Comparison of ENCODE assay signal across 8 mouse cellular contexts in the genomic region with DNA sequence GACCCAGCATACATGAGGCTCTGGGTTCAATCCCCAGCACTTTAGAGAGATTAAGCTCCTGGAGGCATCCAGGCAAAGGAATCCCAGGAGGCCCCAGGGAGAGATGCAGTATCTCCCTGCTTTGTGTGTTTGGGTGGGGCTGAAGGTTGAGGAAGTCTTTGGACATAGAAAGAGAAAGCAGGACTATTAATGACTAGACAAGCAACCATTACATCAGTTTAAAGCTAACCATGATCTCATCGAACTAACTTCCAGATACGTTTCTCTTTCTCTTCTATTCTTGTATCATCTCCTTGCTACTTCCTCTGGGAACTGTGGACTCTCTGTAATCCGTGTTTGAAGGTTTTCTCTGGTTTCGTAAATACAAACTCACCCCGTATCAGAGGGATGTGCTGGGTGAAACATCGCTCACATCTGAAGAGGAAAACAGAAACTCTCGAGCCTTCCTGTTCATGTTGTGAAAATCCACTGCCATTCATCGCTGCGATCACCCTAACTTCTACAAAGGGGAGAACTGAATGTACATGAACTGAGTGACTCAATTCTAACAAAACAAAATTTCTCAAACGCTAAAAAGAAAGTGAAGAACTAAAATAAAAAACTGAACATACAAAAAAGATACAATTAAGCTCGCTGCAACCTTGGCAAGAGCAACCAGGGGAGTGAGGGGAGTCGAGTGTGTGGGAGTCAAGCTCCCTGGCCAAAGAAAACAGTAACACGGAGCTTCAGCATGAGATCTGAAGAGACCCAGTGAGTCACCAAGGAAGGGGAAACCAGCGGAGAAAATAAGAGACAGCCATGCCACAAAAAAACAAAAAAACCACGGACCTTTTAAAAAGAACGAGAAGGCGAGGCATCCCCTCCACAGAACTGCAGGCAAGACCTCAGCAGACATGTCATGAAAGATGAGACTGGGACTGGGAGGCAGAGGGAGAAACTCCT. TPM values are rescaled to one million over a fixed set of nuclear protein-coding genes. Genes with fewer than 3 reads are reported as not detected.
A peak's percentile ranks its signal among the peaks of the same experiment; 100 is the strongest.
DNase-seq lines count a peak whose midpoint lies in the region; ATAC-seq and TF ChIP-seq lines count a peak whose summit lies in the region.
"Had no signal": no experiment of that assay in that cellular context is flagged by ENCODE, and none has a peak within 500 bp of the region (broad histone marks: within the 10 kb centered on the region; RNA-seq: fewer than 3 reads in every experiment).

No protein-coding gene starts in this region.

- no peak overlapping the region for H3K9ac ChIP-seq in heart, embryonic 14.5 days (ENCODE audit: low read length)
- H3K9ac ChIP-seq in stomach, postnatal 0 days (ENCODE audit: low read length) = no peak overlapping the region
- H3K9ac ChIP-seq: liver, embryonic 14.5 days had no signal

- ATAC-seq in heart, embryonic 14.5 days (ENCODE audit: insufficient number of reproducible peaks, insufficient read depth, low FRiP score, low read depth) = no peak
- peak; percentile 53; the same call in 1 of the 2 replicates for ATAC-seq in stomach, postnatal 0 days (ENCODE audit: low FRiP score, low TSS enrichment)

- H3K4me1 ChIP-seq in heart, embryonic 14.5 days (ENCODE audit: control insufficient read depth in 2 of 2, insufficient read depth in 2 of 2, low read length in 2 of 2) = peaks cover 11 to 12% of the 10 kb centered on the region in 2 experiments
- no peaks in the 10 kb centered on the region for H3K4me1 ChIP-seq in stomach, postnatal 0 days (replicated peaks; ENCODE audit: control insufficient read depth, insufficient read depth)

- no peaks in the 10 kb centered on the region for H3K9me3 ChIP-seq in heart, embryonic 14.5 days (ENCODE audit: control insufficient read depth, low read length)
- no peaks in the 10 kb centered on the region for H3K9me3 ChIP-seq in stomach, postnatal 0 days (ENCODE audit: control insufficient read depth, low read length)

- DNase-seq in lung, postnatal 10 days = peak; percentile 32
- DNase-seq in lung, postnatal 14 days = no peak
- peak; percentile 38 for DNase-seq in adrenal gland, postnatal 10 days
- peak; percentile 26 for DNase-seq in stomach, postnatal 0 days (ENCODE audit: low spot score)
- no peak for DNase-seq in retina, embryonic 14.5 days (ENCODE audit: low spot score)
- DNase-seq in B cell, adult 2 months = no peak

- H3K27ac ChIP-seq in heart, embryonic 14.5 days (replicated peaks in 1 of 2; ENCODE audit: control insufficient read depth in 1 of 2, insufficient read depth in 1 of 2, low read depth in 2 of 2, low read length in 2 of 2) = peak overlapping the region; percentile 61 to 85
- H3K27ac ChIP-seq in stomach, postnatal 0 days (replicated peaks) = no peak overlapping the region
- H3K27ac ChIP-seq: liver, embryonic 14.5 days had no signal

- peak overlapping the region; percentile 45 for H3K4me2 ChIP-seq in heart, embryonic 14.5 days (ENCODE audit: low read length)
- peak overlapping the region; percentile 26; the same call in 1 of the 2 replicates for H3K4me2 ChIP-seq in stomach, postnatal 0 days (replicated peaks; ENCODE audit: low read depth)

- peaks cover 6% of the 10 kb centered on the region; the same call in 1 of the 2 replicates for H3K27me3 ChIP-seq in heart, embryonic 14.5 days (ENCODE audit: control insufficient read depth, insufficient read depth, low read length)
- no peaks in the 10 kb centered on the region for H3K27me3 ChIP-seq in stomach, postnatal 0 days (ENCODE audit: control insufficient read depth, insufficient read depth, low read length)

- TF ChIP-seq EP300 in stomach, postnatal 0 days (optimal IDR thresholded peaks at IDR 0.05) = no peak

- WGBS in heart, embryonic 14.5 days = 44% methylated on average over 17 of the region's 17 CpGs
- 39% methylated on average over 17 of the region's 17 CpGs for WGBS in stomach, postnatal 0 days

- no peaks in the 10 kb centered on the region for H3K36me3 ChIP-seq in heart, embryonic 14.5 days (ENCODE audit: control insufficient read depth, insufficient read depth, low read length)
- no peaks in the 10 kb centered on the region for H3K36me3 ChIP-seq in stomach, postnatal 0 days (ENCODE audit: control insufficient read depth, insufficient read depth, low read length)

- TF ChIP-seq CTCF in stomach, postnatal 0 days (IDR thresholded peaks at IDR 0.05; ENCODE audit: low read depth) = no peak

- H3K4me3 ChIP-seq in heart, embryonic 14.5 days (ENCODE audit: control insufficient read depth in 1 of 2, insufficient read depth in 1 of 2, low read depth in 1 of 2, low read length in 2 of 2) = no peak overlapping the region
- no peak overlapping the region for H3K4me3 ChIP-seq in stomach, postnatal 0 days (ENCODE audit: low read depth, low read length)

RNA-seq across cellular contexts. Expression of gene Ptpn13, which starts 48.4 kb away (rescaled TPM):
- total RNA-seq in adrenal gland, postnatal 10 days (2021) = 10 to 100 TPM; 16.3 to 17.4 TPM
- polyA plus RNA-seq in heart, embryonic 14.5 days (2014; fragmentation: Nextera tagmentation; extraction: Ambion mirVana) = 8.5 and 9.3 TPM in 2 replicates
- 7.6 and 7.8 TPM in 2 replicates for polyA plus RNA-seq in stomach, postnatal 0 days (2015; fragmentation: Nextera tagmentation; extraction: Ambion mirVana)

Comparison
In these comparisons a context has a peak if more than half of its experiments do, and no peak if none do; other contexts are left out.
1. DNase-seq: peak in lung, postnatal 10 days (single experiment), adrenal gland, postnatal 10 days (single experiment) and stomach, postnatal 0 days (single experiment); none in lung, postnatal 14 days (single experiment), retina, embryonic 14.5 days (single experiment) and B cell, adult 2 months (0 of 2).